Mouse (Mus musculus) heart, adult 2 months (tissue): ENCODE measurements around the gene Etfdh. TPM values are rescaled to one million over a fixed set of nuclear protein-coding genes. Genes with fewer than 3 reads are reported as not detected.

Experiments used
- DNase-seq, 2 experiments: peaks; one replicate each; pipeline ENCODE4 v3.0.0; 2021
- H3K27ac ChIP-seq: fragments of 200-600 bp; 2 replicates; pipeline ENCODE4 v1.8.1; 2022
- H3K27me3 ChIP-seq: fragments of 200-500 bp; 2 replicates; pipeline ENCODE4 v1.6.1; 2012; ENCODE audit warnings: mild to moderate bottlenecking, low read length, inconsistent platforms, mixed read lengths; ENCODE audit not compliant: control insufficient read depth, insufficient read depth
- H3K36me3 ChIP-seq: fragments of 200-500 bp; 2 replicates; pipeline ENCODE4 v1.6.1; 2012; ENCODE audit warnings: low read length, inconsistent platforms; ENCODE audit not compliant: control insufficient read depth, insufficient read depth
- H3K4me1 ChIP-seq: fragments of 200-500 bp; 2 replicates; pipeline ENCODE4 v1.6.1; 2011; ENCODE audit warnings: low read length; ENCODE audit not compliant: control insufficient read depth, insufficient read depth
- H3K4me3 ChIP-seq: fragments of 200-600 bp; 2 replicates; pipeline ENCODE4 v1.8.1; 2022
- H3K79me2 ChIP-seq: fragments of 200-500 bp; replicated peaks from 2 replicates; pipeline ENCODE4 v1.6.1; 2012; ENCODE audit warnings: mild to moderate bottlenecking, inconsistent platforms, low read length, moderate library complexity, mixed read lengths; ENCODE audit not compliant: control insufficient read depth, insufficient read depth
- H3K9ac ChIP-seq: fragments of 200-500 bp; 2 replicates; pipeline ENCODE4 v1.6.1; 2012; ENCODE audit warnings: low read depth, mild to moderate bottlenecking, control low read depth, inconsistent platforms, low read length, mixed read lengths
- CTCF ChIP-seq: fragments of 200-600 bp; IDR thresholded peaks from 2 replicates; pipeline ENCODE4 v1.8.1; 2022; ENCODE audit warnings: antibody characterized with exemption, mild to moderate bottlenecking, moderate library complexity
- EP300 ChIP-seq: fragments of 200-500 bp; IDR thresholded peaks from 2 replicates; pipeline ENCODE4 v1.6.1; 2011; ENCODE audit warnings: low read depth, low read length, control low read depth; ENCODE audit not compliant: insufficient read depth
- POLR2A ChIP-seq: fragments of 200-500 bp; IDR thresholded peaks from 2 replicates; pipeline ENCODE4 v1.6.1; 2011; ENCODE audit warnings: mild to moderate bottlenecking, low read depth, low read length, control low read depth; ENCODE audit not compliant: insufficient read depth
- WGBS: fragments of 180-500 bp; shearing (Covaris S2); methylation state at CpG from one replicate; pipeline ENCODE4 v1.1.7; 2018; 5-methylcytosine and 5-hydroxymethylcytosine counted together
- intact Hi-C: fragments of 180-260 bp; cut with DNase I; formaldehyde crosslinking; loops from one replicate; pipeline ENCODE4 v1.15.1; 2025
- long read RNA-seq: library from polyadenylated mRNA; stranded (forward); transcript quantifications from one replicate; pipeline ENCODE4 v2.0.0, GENCODE M21; 2021
- polyA plus RNA-seq: library from polyadenylated mRNA; depleted of rRNA; stranded (reverse); fragments of >200 nt; gene quantifications from 2 replicates; pipeline ENCODE4 v1.2.3, GENCODE M21; 2012; rRNA removed
- total RNA-seq, 2 experiments: library from RNA; stranded (reverse); gene quantifications; 2 replicates each; pipeline ENCODE4 v1.2.3; 2021

The Etfdh gene
- total RNA-seq (100 to 1,000 TPM; 525 to 610 TPM), polyA plus RNA-seq (433 and 567 TPM in 2 replicates)
- long read RNA-seq, transcript Etfdh-201 (13 exons, 2,377 nt) = major isoform, 567 of 620 reads
- long read RNA-seq, partial matches to known transcripts = 34 of 620 reads
- long read RNA-seq, other reads (novel, unspliced or antisense) = 16 of 620 reads

DNA sequence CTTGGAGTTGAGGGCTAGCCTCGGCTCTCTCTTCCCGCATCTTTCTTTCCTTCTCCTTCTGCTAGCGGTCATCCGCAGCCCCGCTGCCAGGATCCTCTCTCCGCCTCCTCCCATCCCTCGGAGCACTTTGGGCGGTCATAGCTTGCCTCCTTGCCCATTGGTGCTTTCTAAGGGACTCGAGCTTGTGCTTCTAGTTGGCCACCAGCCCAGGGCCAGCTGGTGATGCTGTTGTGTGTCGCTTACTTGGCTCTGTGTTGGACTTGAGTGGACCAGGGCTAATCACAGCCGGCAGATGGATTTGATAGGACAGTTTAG is at the start of gene Etfdh:
TSS of gene Etfdh (minus strand) at position 85 of the 315 bp plus-strand sequence.
- peak; percentile 68 to 76 for DNase-seq
- no peaks in the 10 kb centered on the region for H3K36me3 ChIP-seq
- TF ChIP-seq POLR2A = no peak
- TF ChIP-seq CTCF = no peak
- intact Hi-C loops = no loop called here
- no peaks in the 10 kb centered on the region for H3K79me2 ChIP-seq
- peak within 1 kb of the TSS; percentile 74 for H3K9ac ChIP-seq
- WGBS = under 1% methylated on average over 11 of the region's 11 CpGs
- H3K4me1 ChIP-seq = peaks cover 1% of the 10 kb centered on the region; the same call in 1 of the 2 replicates
- peak within 1 kb of the TSS; percentile 72 for H3K4me3 ChIP-seq
- H3K27ac ChIP-seq = peak within 1 kb of the TSS; percentile 97
- H3K27me3 ChIP-seq = no peaks in the 10 kb centered on the region

DNA sequence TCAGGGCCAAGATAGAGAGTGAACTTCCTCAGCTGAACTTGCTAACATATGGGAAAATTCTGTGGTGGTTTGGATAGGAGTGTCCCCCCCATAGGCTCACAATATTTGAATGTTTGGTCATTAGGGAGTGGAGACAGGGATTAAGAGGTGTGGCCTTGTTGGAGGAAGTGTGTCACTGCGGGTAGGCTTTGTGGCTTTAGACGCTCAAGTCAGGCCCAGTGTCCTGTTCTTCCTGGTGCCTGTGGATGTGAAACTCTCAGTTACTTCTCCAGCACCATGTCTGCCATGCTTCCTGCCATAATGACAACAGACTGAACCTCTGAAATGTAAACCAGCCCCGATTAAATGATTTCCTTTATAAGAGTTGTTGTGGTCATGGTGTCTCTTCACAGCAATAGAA is 47.1 kb upstream of the Etfdh start:
- Histone ChIP-seq H3K36me3 (no peaks in the 10 kb centered on the region), H3K9ac (no peak overlapping the region), H3K27me3 (no peaks in the 10 kb centered on the region), H3K27ac (no peak overlapping the region), H3K4me1 (peaks cover 1% of the 10 kb centered on the region; the same call in 1 of the 2 replicates), H3K4me3 (no peak overlapping the region), H3K79me2 (no peaks in the 10 kb centered on the region)
- intact Hi-C loops = no loop called here
- WGBS = 79% methylated on average over 3 of the region's 3 CpGs
- TF ChIP-seq POLR2A (no peak), EP300 (no peak), CTCF (no peak)
- no peak for DNase-seq

DNA sequence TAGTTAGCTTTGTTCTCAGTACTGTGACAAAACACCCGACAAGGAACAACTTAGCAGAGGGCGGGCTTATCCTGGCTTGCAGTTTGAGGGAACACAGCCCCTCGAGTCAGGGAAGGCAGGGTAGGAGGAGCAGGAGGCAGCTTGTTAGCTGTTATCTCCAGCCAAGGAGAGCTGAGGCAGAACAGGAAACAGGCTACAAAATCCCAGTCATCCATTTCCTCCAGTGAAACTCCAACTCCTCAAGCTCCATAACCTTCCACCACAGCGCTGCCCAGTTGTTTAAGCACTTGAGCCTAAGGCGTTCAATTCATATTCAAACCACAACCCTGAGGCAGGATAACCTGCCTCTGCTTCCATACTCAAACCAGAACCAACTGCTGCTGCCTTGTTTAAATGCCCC is 45.3 kb upstream of the Etfdh start:
- H3K9ac ChIP-seq = no peak overlapping the region
- H3K4me1 ChIP-seq = no peaks in the 10 kb centered on the region
- TF ChIP-seq CTCF = peak; percentile 16; the same call in 1 of the 2 replicates
- no peak for TF ChIP-seq EP300

DNA sequence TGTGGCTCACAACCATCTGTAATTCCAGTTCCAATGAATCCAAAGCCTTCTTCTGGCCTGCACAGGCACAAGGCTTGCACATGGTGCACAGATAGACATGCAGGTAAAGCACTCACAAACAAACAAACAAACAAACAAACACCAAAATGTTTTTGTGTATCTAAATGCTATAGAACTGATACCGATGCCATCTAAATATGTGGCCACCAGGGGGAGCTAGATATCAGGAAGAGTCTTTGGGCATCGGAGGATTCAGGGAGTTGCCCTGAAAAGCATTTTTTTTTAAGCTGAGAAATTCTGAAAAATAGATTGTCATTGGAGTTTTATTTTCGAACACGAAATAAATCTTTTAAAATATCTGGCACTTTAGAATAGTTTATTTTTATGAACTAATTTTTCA is 43.8 kb upstream of the Etfdh start:
- Histone ChIP-seq H3K9ac (no peak overlapping the region), H3K4me1 (no peaks in the 10 kb centered on the region), H3K36me3 (no peaks in the 10 kb centered on the region), H3K27ac (no peak overlapping the region), H3K79me2 (no peaks in the 10 kb centered on the region), H3K4me3 (no peak overlapping the region), H3K27me3 (no peaks in the 10 kb centered on the region)
- peak; percentile 22 to 36 for DNase-seq
- intact Hi-C loops = loop anchor here (1.0 kb wide), 2 partner anchors 72 to 136 kb away; no protein-coding TSS in a partner anchor
- WGBS = 7% methylated on average over 4 of the region's 4 CpGs
- TF ChIP-seq CTCF (peak; percentile 92), EP300 (no peak), POLR2A (no peak)

More for the DNA sequence above, 45.3 kb upstream of the Etfdh start:
- 84% methylated on average over 5 of the region's 5 CpGs for WGBS
- H3K27ac ChIP-seq = no peak overlapping the region
- no peak for DNase-seq
- H3K36me3 ChIP-seq = no peaks in the 10 kb centered on the region
- intact Hi-C loops = no loop called here
- no peaks in the 10 kb centered on the region for H3K79me2 ChIP-seq
- no peaks in the 10 kb centered on the region for H3K27me3 ChIP-seq
- no peak overlapping the region for H3K4me3 ChIP-seq

DNA sequence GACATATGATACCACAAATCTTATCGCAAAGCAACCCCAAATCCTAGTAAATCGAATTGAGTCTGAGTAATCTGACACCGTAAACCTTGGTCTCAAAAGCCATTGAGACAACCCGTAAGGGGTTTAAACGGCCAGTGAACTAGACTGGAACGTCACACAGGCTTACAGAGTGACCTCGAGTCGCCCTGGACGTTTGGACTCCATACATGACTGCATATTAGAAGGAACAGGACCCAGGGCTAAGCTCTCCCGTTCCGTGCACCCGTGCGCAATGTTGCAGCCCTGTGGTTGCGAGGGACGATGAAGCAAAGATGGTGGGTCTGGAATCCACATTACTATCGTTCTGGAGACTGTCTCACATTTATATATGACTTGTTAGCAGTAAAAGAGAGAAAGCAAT is 42.9 kb upstream of the Etfdh start:
- Histone ChIP-seq H3K27ac (no peak overlapping the region), H3K4me1 (no peaks in the 10 kb centered on the region), H3K4me3 (no peak overlapping the region), H3K79me2 (no peaks in the 10 kb centered on the region), H3K36me3 (no peaks in the 10 kb centered on the region), H3K9ac (no peak overlapping the region), H3K27me3 (no peaks in the 10 kb centered on the region)
- 86% methylated on average over 16 of the region's 16 CpGs for WGBS
- DNase-seq = no peak
- no peak for TF ChIP-seq POLR2A
- TF ChIP-seq CTCF = no peak
- TF ChIP-seq EP300 = no peak
- intact Hi-C loops = no loop called here

- Histone ChIP-seq H3K27me3 (no peaks in the 10 kb centered on the region), H3K36me3 (no peaks in the 10 kb centered on the region), H3K4me3 (no peak overlapping the region), H3K9ac (no peak overlapping the region), H3K27ac (no peak overlapping the region), H3K4me1 (no peaks in the 10 kb centered on the region), H3K79me2 (no peaks in the 10 kb centered on the region)
- no peak for TF ChIP-seq CTCF
- DNase-seq = no peak
- intact Hi-C loops = no loop called here
- 74% methylated on average over 7 of the region's 7 CpGs for WGBS
Measured at GRCm38 (mm10) chr3:79670556-79670955, 41.3 kb upstream of the Etfdh start.
